Mouse (Mus musculus) neural tube, embryonic 11.5 days (tissue): ENCODE measurements at regions not wholly inside any gene's neighbourhood (a gene's known extent, or its start where the extent isn't known, plus 50 kb on each side); places are given as distances from the start of the nearest gene placed in this dataset.
"Not testable (repeated sequence)": the region's sequence is repeated elsewhere in the genome, so short reads cannot be mapped to it uniquely, and the experiment has no call there.

Experiments used
- ATAC-seq: fragments of 200-750 bp; cut with Nextera tagmentation; 2 replicates; pipeline ENCODE4 v1.8.0; 2017; ENCODE audit warnings: moderate number of reproducible peaks, mild to moderate bottlenecking, moderate TSS enrichment, moderate library complexity; ENCODE audit not compliant: insufficient read depth, low FRiP score, low TSS enrichment
- DNase-seq: peaks from one replicate; pipeline ENCODE4 v3.0.0-alpha.2; 2015; ENCODE audit warnings: low spot score
- H3K27ac ChIP-seq: fragments of 300-500 bp; sonication (generic); 2 replicates; pipeline ENCODE4 v1.5.1; 2014; ENCODE audit warnings: low read depth, mild to moderate bottlenecking, low read length
- H3K27me3 ChIP-seq: fragments of 300-500 bp; sonication (generic); 2 replicates; pipeline ENCODE4 v1.6.1; 2014; ENCODE audit warnings: mild to moderate bottlenecking, low read length, mixed read lengths; ENCODE audit not compliant: control insufficient read depth, insufficient read depth
- H3K36me3 ChIP-seq: fragments of 300-500 bp; sonication (generic); 2 replicates; pipeline ENCODE4 v1.6.1; 2014; ENCODE audit warnings: mild to moderate bottlenecking, low read length, moderate library complexity, mixed read lengths; ENCODE audit not compliant: control insufficient read depth, insufficient read depth
- H3K4me1 ChIP-seq: fragments of 300-500 bp; sonication (generic); 2 replicates; pipeline ENCODE4 v1.6.1; 2014; ENCODE audit warnings: low read length, mixed read lengths; ENCODE audit not compliant: control insufficient read depth, insufficient read depth
- H3K4me2 ChIP-seq: fragments of 300-500 bp; sonication (generic); 2 replicates; pipeline ENCODE4 v1.6.1; 2014; ENCODE audit warnings: low read depth, mild to moderate bottlenecking, moderate library complexity
- H3K4me3 ChIP-seq: fragments of 300-500 bp; sonication (generic); 2 replicates; pipeline ENCODE4 v1.5.1; 2014; ENCODE audit warnings: low read depth, low read length
- H3K9ac ChIP-seq: fragments of 300-500 bp; sonication (generic); 2 replicates; pipeline ENCODE4 v1.6.1; 2014; ENCODE audit warnings: mild to moderate bottlenecking, low read length
- H3K9me3 ChIP-seq: fragments of 300-500 bp; sonication (generic); 2 replicates; pipeline ENCODE4 v1.6.1; 2016; ENCODE audit warnings: low read length; ENCODE audit not compliant: control insufficient read depth
- WGBS: fragments of 180-500 bp; shearing (Covaris S2); extraction: QIAGEN DNeasy Blood & Tissue Kit; methylation state at CpG from one replicate; pipeline ENCODE4 v1.1.7; 2014; 5-methylcytosine and 5-hydroxymethylcytosine counted together

DNA sequence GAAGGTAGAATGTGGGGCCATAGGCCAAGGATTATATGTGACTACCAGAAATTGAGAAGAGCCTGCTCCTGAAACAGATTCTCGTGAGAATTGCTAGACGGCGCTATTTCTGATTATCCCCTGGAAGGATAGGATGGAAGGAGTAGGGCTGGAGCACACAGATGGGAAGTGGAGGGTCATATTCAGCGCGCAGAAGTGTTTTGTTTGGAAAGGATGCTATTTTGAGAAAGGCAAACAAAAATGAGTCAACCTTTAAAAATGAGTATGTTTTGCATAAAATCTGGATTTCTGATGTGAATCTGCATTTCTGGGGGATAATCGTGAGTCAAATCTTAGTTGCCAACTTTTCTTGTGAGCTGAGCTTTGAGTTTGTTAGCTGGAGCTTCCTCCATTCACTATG is 58.1 kb upstream of the Fshb start:
- ATAC-seq (no peak), DNase-seq (no peak)
- Histone ChIP-seq H3K4me1 (no peaks in the 10 kb centered on the region), H3K4me2 (no peak overlapping the region), H3K36me3 (no peaks in the 10 kb centered on the region), H3K27ac (no peak overlapping the region), H3K4me3 (no peak overlapping the region), H3K27me3 (no peaks in the 10 kb centered on the region), H3K9ac (no peak overlapping the region), H3K9me3 (no peaks in the 10 kb centered on the region)
- WGBS: 90% methylated on average over 6 of the region's 6 CpGs

DNA sequence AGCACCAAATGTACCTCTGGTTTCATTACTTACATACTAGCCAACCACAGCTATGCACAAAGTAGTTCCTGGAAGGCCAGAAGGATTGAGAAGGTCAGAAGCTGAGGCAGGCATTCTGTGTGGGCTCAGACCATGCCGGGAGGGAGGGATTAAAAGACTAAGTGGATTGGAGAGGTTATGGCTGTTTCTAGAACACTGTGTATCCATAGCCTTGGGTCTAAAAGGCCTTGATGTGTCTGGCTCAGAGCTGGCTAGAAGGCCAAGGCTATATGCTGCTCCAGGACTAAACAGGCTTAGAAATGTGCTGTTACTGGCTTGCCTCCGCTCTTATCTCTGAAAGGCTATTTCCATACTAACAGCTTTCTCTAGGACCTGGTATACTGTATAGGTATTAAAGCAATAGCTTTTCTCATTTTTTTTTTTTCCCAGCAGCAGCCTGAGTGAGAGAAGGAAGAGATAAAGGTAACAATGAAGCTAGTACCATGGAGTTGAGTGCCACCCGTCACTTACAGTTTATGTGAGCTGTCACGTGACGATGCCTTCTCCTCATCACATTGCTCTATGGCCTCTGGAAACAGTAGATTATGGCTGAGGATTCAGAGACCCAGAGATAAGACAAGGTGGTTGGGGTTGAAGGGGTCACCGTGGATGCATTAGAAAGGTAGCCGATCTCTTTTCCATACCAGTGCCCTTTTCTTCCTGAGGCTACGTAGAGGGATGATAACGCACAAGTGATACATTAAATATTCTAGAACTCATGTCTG is 59.4 kb upstream of the Fshb start:
- H3K9ac ChIP-seq: no peak overlapping the region
- no peak overlapping the region for H3K27ac ChIP-seq
- no peaks in the 10 kb centered on the region for H3K4me1 ChIP-seq
- H3K4me3 ChIP-seq: no peak overlapping the region
- no peak for ATAC-seq
- no peaks in the 10 kb centered on the region for H3K36me3 ChIP-seq
- no peak for DNase-seq
- H3K4me2 ChIP-seq: no peak overlapping the region
- WGBS: 94% methylated on average over 9 of the region's 9 CpGs
- H3K27me3 ChIP-seq: no peaks in the 10 kb centered on the region
- no peaks in the 10 kb centered on the region for H3K9me3 ChIP-seq

DNA sequence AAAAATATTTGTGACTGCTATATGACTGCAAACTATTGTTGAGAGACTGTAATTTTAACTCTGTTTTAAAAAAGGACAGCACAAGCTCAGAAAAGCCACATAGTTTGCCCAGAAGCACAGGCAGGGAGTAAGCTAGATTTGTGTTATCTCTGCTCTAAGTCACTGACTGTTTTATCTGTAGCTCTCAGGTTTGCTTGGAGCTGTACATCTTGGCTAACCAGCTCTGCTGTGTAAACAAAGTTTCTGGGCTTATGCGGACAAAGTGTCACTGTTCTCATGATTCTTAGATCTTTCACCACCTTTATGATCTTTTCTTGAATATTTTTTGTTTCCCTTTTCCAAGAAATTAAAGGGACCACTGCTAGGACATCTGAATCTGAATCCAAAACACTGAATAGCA is 60.2 kb upstream of the Fshb start:
- DNase-seq: no peak
- Histone ChIP-seq H3K9ac (no peak overlapping the region), H3K4me2 (no peak overlapping the region), H3K27me3 (no peaks in the 10 kb centered on the region), H3K27ac (no peak overlapping the region), H3K36me3 (no peaks in the 10 kb centered on the region), H3K9me3 (no peaks in the 10 kb centered on the region), H3K4me3 (no peak overlapping the region), H3K4me1 (no peaks in the 10 kb centered on the region)
- 92% methylated on average over 1 of the region's 1 CpGs for WGBS
- ATAC-seq: no peak

DNA sequence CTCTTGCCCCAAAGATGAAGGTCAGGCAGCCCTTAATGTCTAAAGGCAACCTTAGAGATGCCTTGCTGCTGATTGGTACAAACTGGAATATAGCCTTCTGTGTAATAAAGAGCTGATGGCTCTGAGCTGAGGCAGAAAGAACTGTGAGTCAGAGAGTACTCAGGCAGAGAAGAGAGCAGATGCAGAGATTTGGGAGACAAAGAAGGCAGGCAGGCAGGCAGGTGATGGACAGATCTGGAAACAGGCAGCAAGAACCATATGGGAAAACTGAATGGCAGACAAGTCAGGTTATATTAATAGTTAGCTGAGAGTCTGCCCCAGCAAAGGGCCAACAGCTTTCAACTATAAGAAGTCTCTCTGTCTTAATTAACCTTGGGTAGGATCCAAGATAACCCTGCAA is 73.7 kb upstream of the Fshb start:
- DNase-seq (no peak), ATAC-seq (no peak)
- Histone ChIP-seq H3K9me3 (no peaks in the 10 kb centered on the region), H3K4me3 (no peak overlapping the region), H3K36me3 (no peaks in the 10 kb centered on the region), H3K9ac (no peak overlapping the region), H3K4me2 (no peak overlapping the region), H3K27ac (no peak overlapping the region), H3K27me3 (no peaks in the 10 kb centered on the region), H3K4me1 (no peaks in the 10 kb centered on the region)

DNA sequence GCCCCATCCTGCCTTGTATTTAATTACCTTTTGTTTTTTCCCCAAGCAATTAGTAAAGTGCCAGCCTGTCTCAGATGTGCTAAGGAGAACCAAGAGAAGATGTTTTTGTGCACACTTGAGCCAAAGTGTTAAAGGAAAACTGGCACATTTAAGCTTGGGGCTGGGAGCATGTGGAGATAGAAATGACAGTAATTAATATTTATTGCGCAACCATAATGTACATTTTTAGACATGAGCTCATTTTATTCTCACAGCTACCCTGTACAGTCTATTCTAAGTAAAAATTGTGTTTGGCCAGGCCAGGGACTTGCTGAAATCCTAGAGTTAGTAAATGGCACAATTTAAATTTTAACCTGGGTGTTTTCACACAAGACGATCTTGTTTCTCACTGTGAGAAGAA is 89.9 kb upstream of the Fshb start:
- no peaks in the 10 kb centered on the region for H3K27me3 ChIP-seq
- H3K4me1 ChIP-seq: no peaks in the 10 kb centered on the region
- no peaks in the 10 kb centered on the region for H3K36me3 ChIP-seq
- H3K9me3 ChIP-seq: no peaks in the 10 kb centered on the region
- H3K27ac ChIP-seq: no peak overlapping the region
- ATAC-seq: no peak
- 93% methylated on average over 2 of the region's 2 CpGs for WGBS
- no peak overlapping the region for H3K4me2 ChIP-seq
- H3K4me3 ChIP-seq: no peak overlapping the region
- DNase-seq: no peak
- H3K9ac ChIP-seq: no peak overlapping the region

DNA sequence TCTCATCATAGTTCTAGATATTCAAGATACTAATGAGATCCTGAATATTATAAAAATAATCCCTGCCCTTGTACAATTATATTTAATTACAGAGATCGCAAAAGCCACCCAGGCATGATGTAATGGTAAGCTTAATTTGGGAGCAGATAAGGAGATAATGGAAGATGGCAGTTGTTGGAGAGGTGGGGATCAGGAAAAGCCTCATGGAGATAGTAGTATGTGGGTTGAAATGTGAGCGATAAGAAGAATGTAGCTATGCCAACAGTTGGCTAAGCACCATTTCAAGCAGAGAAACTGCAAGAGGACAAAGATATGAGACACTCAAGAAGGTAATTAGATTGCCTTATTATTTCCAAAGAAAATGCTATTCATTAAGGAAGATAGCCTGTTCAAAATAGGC is 90.4 kb upstream of the Fshb start:
- no peak overlapping the region for H3K9ac ChIP-seq
- DNase-seq: no peak
- no peaks in the 10 kb centered on the region for H3K9me3 ChIP-seq
- H3K4me2 ChIP-seq: no peak overlapping the region
- H3K27ac ChIP-seq: no peak overlapping the region
- 92% methylated on average over 2 of the region's 2 CpGs for WGBS
- no peaks in the 10 kb centered on the region for H3K36me3 ChIP-seq
- ATAC-seq: no peak
- no peaks in the 10 kb centered on the region for H3K27me3 ChIP-seq
- H3K4me1 ChIP-seq: no peaks in the 10 kb centered on the region
- H3K4me3 ChIP-seq: no peak overlapping the region

DNA sequence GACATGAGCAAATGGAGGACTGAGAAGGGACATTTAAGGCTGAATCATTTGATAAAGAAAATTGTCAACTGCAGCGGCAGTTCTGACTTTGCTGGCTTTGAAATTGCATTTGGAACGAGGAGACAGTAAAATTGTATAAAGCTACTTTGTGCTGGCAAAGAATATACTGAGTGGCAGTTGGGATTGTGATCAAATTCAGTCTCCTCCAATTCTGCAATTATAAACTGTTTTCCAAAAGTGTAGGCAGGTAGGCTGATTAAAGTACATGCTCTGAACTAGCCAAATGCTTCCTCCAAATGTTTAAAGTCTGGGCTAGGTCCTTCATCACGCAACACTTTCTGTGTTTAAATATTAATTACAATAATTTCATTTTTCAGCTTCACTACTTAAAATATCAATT is 90.9 kb upstream of the Fshb start:
- ATAC-seq: no peak
- Histone ChIP-seq H3K27ac (no peak overlapping the region), H3K4me2 (no peak overlapping the region), H3K9ac (no peak overlapping the region), H3K4me1 (no peaks in the 10 kb centered on the region), H3K4me3 (no peak overlapping the region), H3K36me3 (no peaks in the 10 kb centered on the region), H3K9me3 (no peaks in the 10 kb centered on the region), H3K27me3 (no peaks in the 10 kb centered on the region)
- 95% methylated on average over 3 of the region's 3 CpGs for WGBS
- no peak for DNase-seq

DNA sequence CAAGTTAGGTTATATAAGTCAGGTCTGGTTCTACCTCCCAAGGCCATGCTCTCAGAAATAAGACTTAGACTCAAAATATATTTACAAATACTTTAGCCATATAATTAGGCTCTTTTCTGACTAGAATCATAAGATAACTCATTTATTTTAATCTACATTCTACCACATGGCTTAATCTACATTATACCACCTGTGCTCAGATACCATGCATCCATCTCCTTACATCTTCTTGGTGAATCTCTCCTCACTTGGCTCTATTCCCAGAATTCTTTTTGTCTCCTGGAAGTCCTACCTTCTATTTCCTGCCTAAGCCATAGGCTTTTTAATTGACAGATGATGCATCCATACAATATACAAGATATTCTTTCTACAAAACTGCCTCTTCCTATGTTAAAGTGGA is 92.4 kb upstream of the Fshb start:
- Histone ChIP-seq H3K9ac (no peak overlapping the region), H3K4me2 (no peak overlapping the region), H3K27me3 (no peaks in the 10 kb centered on the region), H3K36me3 (no peaks in the 10 kb centered on the region), H3K9me3 (no peaks in the 10 kb centered on the region), H3K4me3 (no peak overlapping the region), H3K27ac (no peak overlapping the region), H3K4me1 (no peaks in the 10 kb centered on the region)
- ATAC-seq: no peak
- no peak for DNase-seq

DNA sequence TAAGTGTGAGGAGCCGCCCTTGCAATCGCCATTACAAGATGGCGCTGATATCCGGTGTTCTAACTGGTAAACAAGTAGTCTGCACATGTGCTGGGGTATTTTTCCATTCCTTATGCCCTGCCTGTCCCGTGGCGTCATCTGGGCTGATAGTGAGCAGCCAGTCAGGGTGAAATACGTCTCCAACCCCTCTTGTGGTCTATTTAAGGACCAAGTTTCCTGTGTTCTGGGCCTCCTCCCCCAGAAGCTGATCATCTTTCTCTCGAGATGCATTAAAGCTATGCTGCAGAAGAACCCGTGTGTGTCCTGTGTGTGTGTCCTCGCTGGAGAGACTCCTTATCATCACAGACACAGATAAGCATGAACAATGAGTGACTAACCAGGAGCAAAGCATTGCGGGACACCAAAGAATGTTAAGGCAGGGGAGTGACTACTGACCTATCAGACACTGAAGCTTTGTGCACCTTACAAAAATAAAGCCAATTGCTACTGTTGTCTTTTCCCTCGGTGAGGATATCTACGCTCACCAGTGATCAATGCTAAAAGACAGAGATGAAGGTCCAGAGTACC is 99.5 kb upstream of the Fshb start:
- H3K36me3 ChIP-seq, ATAC-seq, H3K4me3 ChIP-seq, H3K4me2 ChIP-seq, H3K9ac ChIP-seq, H3K4me1 ChIP-seq, H3K9me3 ChIP-seq, H3K27ac ChIP-seq, H3K27me3 ChIP-seq, DNase-seq: not testable (repeated sequence)
- 92% methylated on average over 11 of the region's 13 CpGs for WGBS
